Mouse (Mus musculus) adrenal gland, postnatal 0 days (tissue): ENCODE results near the gene Gm10340. TPM values are rescaled to one million over a fixed set of nuclear protein-coding genes. Genes with fewer than 3 reads are reported as not detected.

Experiments
- polyA plus RNA-seq: library from polyadenylated mRNA; unstranded; fragments of >200 nt; fragmentation: Nextera tagmentation; extraction: Ambion mirVana; gene quantifications from 2 replicates; pipeline ENCODE4 v1.2.1, GENCODE M21; 2015

Gm10340 gene
- not detected in 2 replicates for polyA plus RNA-seq

DNA sequence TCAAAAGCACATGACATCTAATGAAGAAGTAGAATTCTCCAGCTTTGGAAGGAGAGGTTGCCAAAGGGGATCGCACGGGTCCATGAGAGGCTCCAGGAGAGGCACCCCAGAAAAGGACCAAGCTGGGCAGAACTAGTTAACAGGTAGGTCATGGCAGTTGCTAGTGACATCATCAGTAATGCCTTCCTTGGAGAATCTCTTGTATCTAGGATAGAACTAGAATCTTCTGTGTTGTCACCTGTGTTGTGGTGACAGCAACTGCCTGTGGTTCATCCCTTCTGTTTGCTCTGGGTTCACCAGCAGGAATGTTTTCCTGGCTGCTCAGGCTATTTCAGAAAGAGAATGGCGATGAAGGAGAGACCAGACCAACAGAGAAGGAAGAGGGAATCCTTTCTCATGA, at the start of gene Gm10340:
Gene Gm10340, plus strand, starts transcription at position 301 of the 400 bp plus-strand sequence.

DNA sequence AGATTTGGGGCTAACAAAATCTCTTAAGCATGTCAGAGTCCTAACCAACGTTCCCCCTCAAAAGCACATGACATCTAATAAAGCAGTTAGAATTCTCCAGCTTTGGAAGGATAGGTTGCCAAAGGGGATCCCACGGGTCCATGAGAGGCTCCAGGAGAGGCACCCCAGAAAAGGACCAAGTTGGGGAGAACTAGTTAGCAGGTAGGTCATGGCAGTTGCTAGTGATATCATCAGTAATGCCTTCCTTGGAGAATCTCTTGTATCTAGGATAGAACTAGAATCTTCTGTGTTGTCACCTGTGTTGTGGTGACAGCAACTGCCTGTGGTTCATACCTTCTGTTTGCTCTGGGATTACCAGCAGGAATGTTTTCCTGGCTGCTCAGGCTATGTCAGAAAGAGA, 54.2 kb downstream of the Gm10340 start, which contains the start of gene Gm5795:
Gene Gm5795, plus strand, starts transcription at position 301 of the 400 bp plus-strand sequence.

Other genes starting within 250 kb of the Gm10340 start
- gene Gm2888, start 104.0 kb upstream of the Gm10340 start, polyA plus RNA-seq: not detected in 2 replicates
- 0.87 and 1.9 TPM in 2 replicates for gene Gm2897, start 84.7 kb upstream of the Gm10340 start, polyA plus RNA-seq
- gene Gm5795, start 54.3 kb downstream of the Gm10340 start, polyA plus RNA-seq: not detected in 2 replicates
- 2.1 and 4.6 TPM in 2 replicates for gene D830030K20Rik, start 74.5 kb downstream of the Gm10340 start, polyA plus RNA-seq
- gene Gm2956, start 198.6 kb downstream of the Gm10340 start, polyA plus RNA-seq: not detected in 2 replicates